Mouse (Mus musculus): ENCODE data around the gene Prelid3b.

- TF ChIP-seq CTCF (IDR thresholded peaks at IDR 0.05): no peak
- TF ChIP-seq EP300 (IDR thresholded peaks at IDR 0.05): no peak
These were observed 22.5 kb downstream of the Prelid3b start, which contains the start of gene Tubb1 for GRCm38 (mm10) chr2:174450353-174450752.

Measured in lung, postnatal 0 days (tissue).